Mouse (Mus musculus) brain, embryonic 14.5 days (tissue): ENCODE measurements at regions not wholly inside any gene's neighbourhood (a gene's known extent, or its start where the extent isn't known, plus 50 kb on each side); places are given as distances from the start of the nearest gene placed in this dataset.

Source experiments
- CTCF ChIP-seq: fragments of 200-500 bp; IDR thresholded peaks from 2 replicates; pipeline ENCODE4 v1.5.1; 2012; ENCODE audit warnings: inconsistent platforms, mild to moderate bottlenecking, moderate library complexity, borderline replicate concordance; ENCODE audit not compliant: insufficient read depth, insufficient read length; ENCODE audit errors: extremely low read depth
- POLR2A ChIP-seq: fragments of 200-500 bp; IDR thresholded peaks from 2 replicates; pipeline ENCODE4 v1.6.1; 2012; ENCODE audit warnings: mild to moderate bottlenecking, inconsistent platforms, borderline replicate concordance; ENCODE audit not compliant: poor library complexity, insufficient read depth, insufficient read length, severe bottlenecking; ENCODE audit errors: extremely low read depth

DNA sequence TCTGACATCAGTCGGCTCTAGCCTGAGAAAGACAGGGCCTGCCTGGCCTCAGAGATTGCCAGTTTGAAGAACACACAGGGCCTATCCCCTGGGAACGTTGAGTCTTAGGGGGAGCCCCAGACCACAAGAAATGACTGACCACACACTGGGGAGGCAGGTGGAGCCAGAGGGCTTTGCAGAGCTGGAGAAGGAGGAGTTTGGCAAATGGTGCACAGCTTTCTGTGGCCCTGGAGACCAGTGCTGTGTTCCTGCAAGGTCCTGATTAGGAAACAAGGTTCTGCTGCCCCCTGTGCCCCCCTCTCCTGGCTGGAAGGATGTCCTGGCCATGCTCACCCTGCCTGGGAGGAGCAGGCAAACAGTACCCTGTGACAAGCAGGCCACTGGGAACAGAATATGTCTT lies 82.2 kb upstream of the 1600014C23Rik start:
- no peak for TF ChIP-seq POLR2A
- no peak for TF ChIP-seq CTCF
